Mouse (Mus musculus) hindlimb bud, embryonic 11.5 days (tissue): Measurements from ENCODE around the gene Rps8.

ENCODE experiments used
- DNase-seq: peaks from one replicate; pipeline ENCODE4 v3.0.0-alpha.2; 2012; ENCODE audit warnings: low read depth, low spot score; ENCODE audit errors: extremely low spot score

The Rps8 gene

DNA sequence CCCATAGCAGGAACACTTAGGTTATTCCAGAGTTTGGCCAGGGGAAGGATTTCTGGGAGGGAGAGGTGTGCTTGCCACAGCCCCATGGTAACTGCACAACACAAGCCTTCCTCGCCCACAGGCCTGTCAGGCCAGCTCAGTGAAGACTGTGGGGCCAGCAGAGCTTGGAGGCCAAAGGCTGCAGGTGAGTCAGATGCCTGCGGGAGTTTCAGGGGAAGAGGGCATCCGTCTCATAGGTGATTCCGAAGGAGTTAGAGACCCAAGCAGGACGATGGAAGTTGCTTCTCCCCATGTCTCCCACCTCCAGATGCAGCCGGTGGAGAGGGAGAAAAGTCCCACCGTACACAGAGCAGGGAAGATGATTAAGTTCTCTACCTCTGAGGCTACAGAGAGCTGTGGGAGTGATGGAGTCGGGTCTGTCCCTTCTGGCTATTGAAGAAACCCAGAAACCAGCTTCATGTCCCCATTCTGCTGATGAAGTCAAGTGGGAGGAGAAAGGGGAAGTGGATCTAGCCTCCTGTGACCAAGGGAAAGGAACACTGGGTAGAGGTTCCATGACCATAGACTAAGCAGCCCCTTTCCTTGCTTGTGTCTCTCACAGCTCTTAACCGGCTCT is 29.3 kb downstream of the Rps8 start, which contains the start of gene Tctex1d4:
Tctex1d4 (plus strand) TSS at position 120 of the 616 bp plus-strand sequence.
- DNase-seq: no peak

GRCm38 (mm10) chr4:117125910-117126674 is 30.0 kb downstream of the Rps8 start:
- DNase-seq: no peak

- no peak for DNase-seq
Observed at GRCm38 (mm10) chr4:117125348-117125909, 30.6 kb downstream of the Rps8 start, which contains the start of gene Btbd19. Gene Btbd19 (minus strand): TSS chr4:117125725.

- DNase-seq: no peak
Observed at GRCm38 (mm10) chr4:117124518-117125347, 31.3 kb downstream of the Rps8 start.

DNA sequence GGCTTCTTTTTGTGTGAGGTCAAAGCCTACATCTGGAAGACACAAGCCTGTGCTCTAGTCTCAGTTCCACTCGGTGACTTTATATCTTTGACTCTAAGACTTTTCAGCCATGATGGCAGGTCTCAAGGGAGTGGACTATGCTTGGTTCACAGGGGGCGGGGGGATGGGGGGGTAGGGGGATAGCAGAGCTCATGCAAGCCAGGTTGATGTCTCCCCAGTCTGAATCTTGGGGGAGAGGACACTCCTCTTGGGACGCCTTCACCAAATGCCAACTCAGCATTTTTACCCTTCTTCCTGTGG is 31.9 kb downstream of the Rps8 start:
- no peak for DNase-seq

GRCm38 (mm10) chr4:117123546-117124217 is 32.4 kb downstream of the Rps8 start:
- DNase-seq: no peak

DNA sequence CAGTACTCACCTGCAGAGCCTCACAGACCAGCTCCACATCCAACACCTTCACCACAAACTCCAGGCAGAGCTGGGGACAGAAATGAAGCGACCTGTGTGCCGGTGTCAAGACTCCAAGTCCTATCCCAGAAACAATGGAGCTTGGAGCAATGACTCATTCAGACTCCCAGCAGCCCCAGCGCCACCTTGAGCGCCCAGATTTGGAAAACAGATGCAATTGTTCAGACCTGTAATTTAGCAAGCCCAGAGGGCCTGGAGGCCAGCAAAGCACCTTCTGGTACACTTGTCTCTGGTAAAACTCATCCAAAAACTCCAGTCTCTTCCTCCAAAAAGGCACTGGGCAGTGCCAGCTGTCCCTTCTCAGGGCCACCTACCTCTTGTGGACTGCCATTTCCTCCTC is 33.8 kb downstream of the Rps8 start:
- DNase-seq: no peak

DNA sequence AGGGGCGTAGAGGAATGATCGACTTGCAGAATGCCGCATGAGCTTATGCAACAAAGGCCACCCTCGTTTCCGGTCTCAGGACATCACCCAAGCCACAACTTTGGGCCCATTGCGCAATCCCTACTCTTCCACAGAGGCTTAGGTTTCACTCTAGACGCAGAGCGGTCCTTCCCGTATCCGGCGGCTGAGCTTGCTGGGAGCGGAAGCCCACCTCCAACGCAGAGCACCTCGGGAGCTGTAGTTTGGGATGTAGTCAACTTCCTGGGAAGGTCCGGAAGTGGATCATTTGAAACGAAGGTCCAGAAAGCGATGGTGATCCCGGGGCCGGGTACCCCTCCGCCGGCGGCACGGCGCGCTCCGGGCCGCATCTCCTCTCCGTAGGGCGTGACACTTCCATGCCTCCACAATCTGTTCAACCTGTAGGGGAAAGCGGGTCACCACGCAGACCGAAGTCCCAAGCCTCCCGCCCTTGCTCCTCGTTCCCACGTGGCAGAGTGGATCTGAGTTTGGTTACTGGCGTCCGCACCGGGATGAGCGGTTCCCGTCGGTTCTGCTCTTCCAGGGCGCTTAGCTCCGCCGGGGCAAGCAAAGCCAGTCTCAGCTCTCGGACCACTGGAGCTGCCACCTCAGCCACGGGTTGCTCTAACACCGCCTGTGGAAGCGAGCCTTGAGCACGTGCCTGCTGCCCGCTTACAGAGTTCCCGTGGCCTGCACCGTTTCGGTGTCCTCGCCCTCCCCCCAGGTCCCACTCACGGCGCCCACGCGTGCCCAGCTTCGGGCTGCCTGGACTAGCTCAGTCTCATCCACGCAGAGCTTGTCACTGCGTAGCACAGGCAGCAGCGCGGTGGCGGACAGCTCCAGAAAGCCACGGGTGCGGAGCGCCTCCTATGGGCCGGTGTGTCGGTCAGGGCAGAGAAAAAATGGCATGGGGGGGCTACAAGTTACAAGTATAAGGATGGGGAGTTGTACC is 35.3 kb downstream of the Rps8 start:
- peak; percentile 84 for DNase-seq

DNA sequence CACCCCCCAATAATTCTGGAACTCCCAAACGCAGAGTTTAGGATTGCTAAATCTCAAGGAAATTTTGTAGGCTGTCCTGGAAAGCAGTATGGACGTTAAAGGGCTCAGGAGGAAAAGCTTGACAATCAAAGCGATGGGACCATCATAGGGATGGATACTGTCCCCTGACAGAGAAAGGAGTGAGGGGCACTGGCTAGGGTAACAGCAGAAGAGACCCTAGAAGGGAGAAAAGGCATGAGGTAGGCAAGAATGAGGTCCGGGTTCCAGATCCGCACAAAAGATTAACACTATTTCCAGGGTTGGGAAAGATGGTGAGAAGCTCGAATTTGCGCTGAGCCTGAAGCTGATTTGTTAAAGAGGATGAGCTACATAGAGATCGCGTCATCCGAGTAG is 36.0 kb downstream of the Rps8 start:
- DNase-seq: no peak

- no peak for DNase-seq
Observed at GRCm38 (mm10) chr4:117119636-117120035, 36.4 kb downstream of the Rps8 start.

GRCm38 (mm10) chr4:117117931-117118330 is 38.1 kb downstream of the Rps8 start:
- no peak for DNase-seq

DNA sequence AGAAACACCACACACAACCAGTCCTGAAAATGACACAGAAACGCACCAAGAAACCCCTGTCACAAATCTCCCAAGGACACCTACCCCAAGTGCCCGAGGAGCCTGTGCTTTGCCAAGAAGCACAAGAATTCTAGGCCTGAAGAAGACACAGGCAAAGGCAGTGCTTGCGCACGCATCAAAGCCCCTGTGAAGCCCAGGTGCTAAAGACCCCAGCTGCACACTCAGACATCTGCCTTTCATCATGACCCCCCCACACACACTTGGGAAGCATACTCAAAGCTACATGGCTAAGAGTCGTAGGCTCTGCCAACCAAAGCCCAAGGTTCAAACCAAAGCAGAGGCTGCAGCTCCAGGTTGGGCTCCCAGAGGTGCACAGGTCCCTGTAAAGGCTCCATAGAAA is 40.5 kb downstream of the Rps8 start:
- DNase-seq: no peak

DNA sequence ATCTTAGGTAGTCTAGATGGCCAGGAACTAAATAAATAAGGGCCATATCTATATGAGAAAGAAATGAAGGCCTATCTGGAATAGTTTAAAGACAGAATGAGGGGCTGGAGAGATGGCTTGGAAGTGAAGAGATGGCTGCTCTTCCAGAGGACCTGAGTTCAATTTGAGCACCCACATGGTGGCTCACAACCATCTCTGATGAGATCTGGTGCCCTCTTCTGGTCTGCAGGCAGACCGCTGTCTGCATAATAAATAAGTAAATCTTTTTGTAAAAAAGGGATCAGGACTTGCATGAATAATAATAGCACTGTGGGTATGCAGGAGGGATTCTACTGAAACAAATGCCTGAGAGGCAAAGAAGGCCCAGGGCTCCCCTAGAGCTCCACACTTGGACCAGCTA is 42.8 kb downstream of the Rps8 start:
- no peak for DNase-seq

DNA sequence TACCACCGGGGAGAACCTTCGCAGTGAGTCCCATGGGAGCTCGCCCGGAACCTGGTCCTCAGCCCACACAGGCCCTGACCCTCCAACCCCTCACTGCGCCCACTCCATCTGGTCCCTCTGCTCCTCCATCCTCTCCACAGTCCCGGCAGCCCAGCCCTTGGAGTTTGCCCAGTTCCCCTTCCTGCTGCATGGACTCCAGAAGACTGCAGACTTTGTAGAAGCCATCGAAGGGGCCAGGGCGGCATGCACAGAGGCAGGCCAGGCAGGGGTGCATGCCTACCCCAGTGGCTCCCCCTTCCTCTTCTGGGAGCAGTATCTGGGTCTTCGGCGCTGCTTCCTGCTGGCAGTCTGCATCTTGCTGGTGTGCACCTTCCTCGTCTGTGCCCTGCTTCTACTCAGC is 45.1 kb downstream of the Rps8 start:
- no peak for DNase-seq

DNA sequence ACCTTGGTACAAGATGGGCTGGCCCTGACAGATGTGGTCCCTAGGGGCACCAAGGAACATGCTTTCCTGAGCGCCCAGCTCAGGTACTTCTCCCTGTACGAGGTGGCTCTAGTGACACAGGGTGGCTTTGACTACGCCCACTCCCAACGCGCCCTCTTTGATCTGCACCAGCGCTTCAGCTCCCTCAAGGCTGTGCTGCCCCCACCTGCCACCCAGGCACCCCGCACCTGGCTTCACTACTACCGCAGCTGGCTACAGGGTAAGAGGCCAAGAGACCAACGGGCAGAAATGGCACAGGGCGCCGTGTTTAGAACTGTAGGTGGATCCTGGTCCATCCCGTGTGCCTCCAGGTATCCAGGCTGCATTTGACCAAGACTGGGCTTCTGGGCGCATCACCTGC is 45.8 kb downstream of the Rps8 start:
- no peak for DNase-seq

GRCm38 (mm10) chr4:117109330-117109729 is 46.7 kb downstream of the Rps8 start:
- DNase-seq: no peak

DNA sequence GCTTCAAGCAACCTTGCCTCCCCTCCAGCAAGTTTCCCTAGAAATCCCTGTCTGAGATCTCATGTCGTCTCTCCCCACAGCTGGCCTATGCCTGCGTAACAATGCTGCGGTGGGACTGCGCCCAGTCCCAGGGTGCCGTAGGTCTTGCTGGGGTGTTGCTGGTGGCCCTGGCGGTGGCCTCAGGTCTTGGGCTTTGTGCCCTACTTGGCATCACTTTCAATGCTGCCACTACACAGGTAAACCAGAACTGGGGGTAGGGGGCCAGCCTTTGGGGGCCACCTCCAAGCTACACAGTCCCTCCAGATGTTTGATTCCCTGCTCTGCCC is 47.6 kb downstream of the Rps8 start:
- no peak for DNase-seq

DNA sequence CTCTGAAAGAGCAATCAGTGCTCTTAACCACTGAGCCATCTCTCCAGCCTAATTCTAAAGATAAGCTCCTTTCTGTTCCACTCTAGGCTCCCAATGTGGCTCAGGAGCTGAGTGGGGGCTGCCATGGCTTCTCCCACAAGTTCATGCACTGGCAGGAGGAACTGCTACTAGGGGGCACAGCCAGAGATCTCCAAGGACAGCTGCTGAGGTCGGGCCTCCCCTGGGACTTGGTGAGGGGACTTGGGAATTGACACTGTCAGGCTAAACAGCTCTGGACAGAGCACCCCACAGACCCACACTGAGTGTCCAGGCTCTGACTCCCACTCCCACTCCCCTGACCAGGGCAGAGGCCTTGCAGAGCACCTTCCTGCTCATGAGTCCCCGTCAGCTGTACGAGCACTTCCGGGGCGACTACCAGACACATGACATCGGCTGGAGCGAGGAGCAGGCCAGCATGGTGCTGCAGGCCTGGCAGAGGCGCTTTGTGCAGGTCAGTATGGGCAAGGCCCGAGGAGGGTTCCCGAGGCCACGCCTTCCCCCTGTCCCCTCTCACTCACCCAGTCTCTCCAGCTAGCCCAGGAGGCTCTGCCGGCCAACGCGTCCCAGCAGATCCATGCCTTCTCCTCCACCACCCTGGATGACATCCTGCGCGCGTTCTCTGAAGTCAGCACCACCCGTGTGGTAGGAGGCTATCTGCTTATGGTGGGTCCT is 48.1 kb downstream of the Rps8 start:
- DNase-seq: no peak

DNA sequence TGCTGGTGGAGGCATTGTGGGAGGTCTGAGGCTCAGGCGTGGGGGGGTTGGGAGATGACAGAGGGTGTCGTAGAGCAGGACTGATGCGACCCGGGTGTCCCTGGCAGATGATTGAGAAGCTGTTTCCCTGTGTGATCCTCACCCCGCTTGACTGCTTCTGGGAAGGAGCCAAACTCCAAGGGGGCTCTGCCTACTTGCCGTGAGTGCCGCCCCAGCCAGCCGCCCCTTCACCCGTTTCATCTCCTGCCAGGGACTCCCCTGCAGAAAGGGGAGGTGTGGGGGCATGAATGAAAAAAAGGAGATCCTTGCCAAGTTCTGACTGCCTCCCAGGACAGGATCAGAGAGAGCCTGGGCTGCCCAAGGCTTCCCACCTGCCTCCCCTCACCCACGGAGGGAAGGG is 50.9 kb downstream of the Rps8 start:
- DNase-seq: no peak
